Mouse (Mus musculus): Measurements from ENCODE around the gene Luzp2. TPM values are rescaled to one million over a fixed set of nuclear protein-coding genes. Genes with fewer than 3 reads are reported as not detected.
"Not testable (repeated sequence)": the region's sequence is repeated elsewhere in the genome, so short reads cannot be mapped to it uniquely, and the experiment has no call there.

The Luzp2 gene
- total RNA-seq, 2 experiments from 2014 or later: 0.27 to 0.37 TPM

DNA sequence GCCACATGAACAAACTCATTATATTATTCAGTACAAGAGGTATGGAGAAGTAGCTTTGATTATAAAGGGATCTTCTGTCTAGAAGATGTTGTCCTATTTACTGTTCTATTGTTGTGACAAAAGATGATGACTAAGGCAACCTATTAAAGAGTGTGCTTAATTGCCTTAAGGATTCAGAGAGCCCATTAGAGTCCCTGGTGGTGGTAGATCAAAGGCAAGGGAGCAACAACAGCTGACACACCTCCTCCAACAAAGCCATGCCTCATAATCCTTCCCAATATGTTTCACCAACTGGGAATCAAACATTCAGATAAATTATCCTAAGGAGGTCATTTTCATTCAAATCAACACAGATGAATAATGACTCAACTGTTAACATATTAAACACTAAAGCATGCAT, 142.1 kb downstream of the Luzp2 start:
- DNase-seq: no peak
- intact Hi-C loops (cut with DNase I; ENCODE audit: low total_unique reads): no loop called here

GRCm38 (mm10) chr7:54980585-54980984, 145.3 kb downstream of the Luzp2 start:
- intact Hi-C loops (cut with DNase I; ENCODE audit: low total_unique reads): no loop called here
- DNase-seq: no peak

GRCm38 (mm10) chr7:55000397-55000796, 165.1 kb downstream of the Luzp2 start:
- no peak for DNase-seq
- intact Hi-C loops (cut with DNase I; ENCODE audit: low total_unique reads): no loop called here

- intact Hi-C loops (cut with DNase I; ENCODE audit: low total_unique reads): no loop called here
Measured at GRCm38 (mm10) chr7:55009173-55009771, 174.0 kb downstream of the Luzp2 start.

DNA sequence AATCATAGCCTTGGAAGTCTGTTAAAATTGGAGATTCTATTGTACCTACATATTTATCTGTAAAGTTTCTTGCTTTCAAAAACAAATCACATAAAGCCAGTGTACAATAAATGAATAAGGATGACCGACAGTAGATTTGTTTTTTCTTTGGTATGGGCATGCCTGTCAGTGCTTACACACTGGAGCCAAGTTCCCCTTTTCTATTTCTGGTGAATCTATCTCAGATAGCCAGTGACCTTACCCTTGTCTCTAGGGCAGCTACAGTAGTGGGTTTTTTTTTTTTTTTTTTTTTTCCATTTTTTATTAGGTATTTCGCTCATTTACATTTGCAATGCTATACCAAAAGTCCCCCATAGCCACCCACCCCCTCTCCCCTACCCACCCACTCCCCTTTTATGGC, 298.6 kb downstream of the Luzp2 start:
- intact Hi-C loops (cut with DNase I; ENCODE audit: low total_unique reads); DNase-seq: not testable (repeated sequence)

More at GRCm38 (mm10) chr7:55009173-55009771, 174.0 kb downstream of the Luzp2 start:
- no peak for DNase-seq

- DNase-seq: no peak
- intact Hi-C loops (cut with DNase I; ENCODE audit: low total_unique reads): no loop called here
Measured at GRCm38 (mm10) chr7:55188927-55189326, 353.6 kb downstream of the Luzp2 start.

DNA sequence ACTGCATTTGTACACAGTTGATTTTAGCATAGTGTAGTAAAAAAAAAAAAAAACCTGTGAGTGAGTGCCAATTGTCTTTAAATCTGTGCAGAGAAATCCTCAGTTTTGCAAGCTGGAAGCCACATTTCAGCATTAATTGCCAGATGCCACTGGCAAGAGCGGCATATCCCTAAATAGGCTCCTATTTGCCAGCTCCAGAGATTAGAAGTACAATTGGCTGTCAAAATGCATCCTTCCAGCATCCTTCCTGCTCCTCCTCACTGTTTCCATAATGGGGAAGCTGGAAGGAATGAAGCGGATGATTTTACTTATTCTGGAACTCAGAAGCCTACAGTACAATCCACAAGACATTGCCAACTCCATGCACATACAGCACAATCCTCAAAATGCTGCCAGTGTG, 354.2 kb downstream of the Luzp2 start:
- no peak for DNase-seq
- intact Hi-C loops (cut with DNase I; ENCODE audit: low total_unique reads): no loop called here

DNA sequence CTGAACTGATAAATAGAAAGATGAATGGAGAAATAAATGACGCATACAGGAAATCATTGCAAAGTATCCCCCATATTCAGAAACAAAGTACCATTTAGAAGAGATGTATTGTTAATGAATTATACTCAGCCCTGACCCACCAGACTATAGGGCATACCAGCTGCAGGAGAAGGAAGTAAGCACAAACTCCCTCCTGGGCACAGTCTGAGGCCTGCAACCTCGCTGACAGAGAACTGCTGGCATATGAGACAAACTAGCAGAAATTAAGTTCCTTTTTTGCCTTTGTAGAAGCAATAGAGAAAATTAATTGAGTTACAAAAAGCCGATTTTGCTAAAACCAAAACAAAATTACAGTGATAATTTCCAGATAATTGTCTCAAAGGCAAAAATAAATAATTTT, 355.4 kb downstream of the Luzp2 start:
- no peak for DNase-seq
- intact Hi-C loops (cut with DNase I; ENCODE audit: low total_unique reads): no loop called here

DNA sequence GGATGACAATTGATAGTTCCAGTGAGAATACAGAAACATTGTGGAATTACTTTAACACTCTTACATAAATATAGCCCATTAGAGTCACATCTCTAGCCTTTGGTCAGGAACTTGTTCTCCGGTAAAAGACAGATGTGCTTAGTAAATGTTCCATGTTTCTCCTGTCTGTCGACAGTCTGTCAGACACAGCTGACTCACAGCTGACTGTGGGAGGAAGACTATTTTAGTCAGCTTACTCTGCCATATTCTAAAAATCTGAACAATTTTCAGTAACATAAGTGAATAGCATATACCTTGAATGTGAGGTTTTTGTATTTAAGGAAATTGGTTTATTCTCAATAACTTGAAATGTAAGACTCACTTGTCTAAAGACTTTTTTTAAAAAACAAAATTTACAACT, 363.5 kb downstream of the Luzp2 start:
- DNase-seq: no peak
- intact Hi-C loops (cut with DNase I; ENCODE audit: low total_unique reads): no loop called here

- DNase-seq: no peak
- intact Hi-C loops (cut with DNase I; ENCODE audit: low total_unique reads): no loop called here
Measured at GRCm38 (mm10) chr7:55222997-55223396, 387.7 kb downstream of the Luzp2 start.

GRCm38 (mm10) chr7:55229407-55229806, 394.1 kb downstream of the Luzp2 start:
- intact Hi-C loops (cut with DNase I; ENCODE audit: low total_unique reads): no loop called here
- DNase-seq: no peak

Measured in gastrocnemius, postnatal 14 days (tissue).